Mouse (Mus musculus): ENCODE data around the gene Myh9. TPM values are rescaled to one million over a fixed set of nuclear protein-coding genes. Genes with fewer than 3 reads are reported as not detected.
"Not testable (repeated sequence)": the region's sequence is repeated elsewhere in the genome, so short reads cannot be mapped to it uniquely, and the experiment has no call there.

Gene Myh9
- polyA plus RNA-seq, 1 experiment from 2014 or later, result 77.1 TPM

DNA sequence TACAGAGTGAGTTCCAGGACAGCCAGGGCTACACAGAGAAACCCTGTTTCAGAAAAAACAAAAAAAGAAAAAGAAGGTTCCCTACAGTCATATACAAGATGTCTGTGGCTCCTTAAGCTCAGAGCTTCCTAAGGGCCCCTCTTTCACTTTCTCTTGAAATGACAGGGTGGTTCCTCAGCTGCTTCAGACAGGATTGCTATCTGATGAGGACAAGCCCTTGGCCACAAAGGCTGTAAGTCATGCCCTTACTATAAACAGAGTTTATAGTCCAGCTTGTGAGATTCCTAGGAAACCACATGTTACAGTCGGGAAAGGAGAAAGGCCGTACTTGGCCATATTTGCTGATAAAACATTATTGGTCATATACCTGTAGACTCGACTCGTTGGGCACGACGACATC is 34.0 kb upstream of the Myh9 start:
- no peaks in the 10 kb centered on the region for H3K36me3 ChIP-seq (ENCODE audit: control insufficient read depth, insufficient read depth, low read length)
- ATAC-seq (ENCODE audit: insufficient number of reproducible peaks, insufficient read depth, low FRiP score, low read depth), result no peak
- WGBS, result 89% methylated on average over 6 of the region's 6 CpGs
- no peaks in the 10 kb centered on the region for H3K4me1 ChIP-seq (ENCODE audit: control insufficient read depth, insufficient read depth, low read length)
- H3K9ac ChIP-seq (replicated peaks; ENCODE audit: low read depth, low read length), result no peak overlapping the region
- no peaks in the 10 kb centered on the region for H3K27me3 ChIP-seq (ENCODE audit: control insufficient read depth, insufficient read depth, low read length)
- H3K27ac ChIP-seq (ENCODE audit: low read length), result no peak overlapping the region
- H3K9me3 ChIP-seq (ENCODE audit: control insufficient read depth, low read depth, low read length), result no peaks in the 10 kb centered on the region
- H3K4me3 ChIP-seq (ENCODE audit: low read depth, low read length), result no peak overlapping the region
- H3K4me2 ChIP-seq (replicated peaks; ENCODE audit: low read depth, low read length), result no peak overlapping the region

DNA sequence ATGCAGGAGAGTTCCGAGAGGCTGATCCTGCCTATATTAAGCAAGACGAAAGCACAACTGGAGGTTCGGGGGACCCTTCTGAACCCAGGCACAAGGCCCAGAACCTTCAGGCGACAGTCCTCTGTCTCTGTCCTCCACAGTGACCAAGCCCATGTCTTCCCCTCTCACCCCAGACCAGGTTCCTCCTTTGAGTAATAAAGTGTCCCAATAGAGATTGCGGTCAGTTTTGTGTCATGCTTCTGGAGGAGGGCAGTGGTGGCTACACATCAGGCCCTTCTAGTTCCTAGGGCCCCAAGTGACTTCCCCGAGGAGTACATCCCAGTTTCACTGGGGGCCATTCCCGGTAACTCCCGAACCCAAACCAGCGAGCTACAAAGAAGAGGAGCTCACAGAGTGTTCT is 32.8 kb upstream of the Myh9 start:
- no peaks in the 10 kb centered on the region for H3K4me1 ChIP-seq (ENCODE audit: control insufficient read depth, insufficient read depth, low read length)
- 86% methylated on average over 9 of the region's 9 CpGs for WGBS
- ATAC-seq (ENCODE audit: insufficient number of reproducible peaks, insufficient read depth, low FRiP score, low read depth), result no peak

DNA sequence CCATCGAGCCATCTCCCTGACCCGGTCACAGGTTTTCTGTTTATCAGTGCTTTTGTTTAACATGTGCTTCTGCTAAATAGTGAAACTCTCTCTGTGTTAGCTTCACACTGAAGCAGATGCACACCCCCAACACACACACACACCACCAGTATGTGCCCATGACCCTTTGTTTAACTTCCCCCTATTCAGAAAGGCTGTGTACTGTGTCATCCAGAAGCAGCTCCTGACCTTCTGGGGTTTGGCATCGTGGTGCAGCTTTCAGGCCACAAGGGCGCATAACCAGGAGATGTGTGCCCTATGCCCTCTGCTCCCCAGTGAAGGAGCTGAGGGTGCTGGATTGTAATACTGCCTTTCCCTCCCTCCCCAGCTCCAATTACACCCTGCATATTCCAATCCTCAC is 32.3 kb upstream of the Myh9 start:
- H3K4me3 ChIP-seq (ENCODE audit: low read depth, low read length), result no peak overlapping the region
- no peak overlapping the region for H3K4me2 ChIP-seq (replicated peaks; ENCODE audit: low read depth, low read length)
- H3K36me3 ChIP-seq (ENCODE audit: control insufficient read depth, insufficient read depth, low read length), result no peaks in the 10 kb centered on the region
- no peak overlapping the region for H3K27ac ChIP-seq (ENCODE audit: low read length)
- no peak for ATAC-seq (ENCODE audit: insufficient number of reproducible peaks, insufficient read depth, low FRiP score, low read depth)
- no peaks in the 10 kb centered on the region for H3K9me3 ChIP-seq (ENCODE audit: control insufficient read depth, low read depth, low read length)
- no peaks in the 10 kb centered on the region for H3K4me1 ChIP-seq (ENCODE audit: control insufficient read depth, insufficient read depth, low read length)
- H3K27me3 ChIP-seq (ENCODE audit: control insufficient read depth, insufficient read depth, low read length), result no peaks in the 10 kb centered on the region
- 41% methylated on average over 4 of the region's 4 CpGs for WGBS
- H3K9ac ChIP-seq (replicated peaks; ENCODE audit: low read depth, low read length), result no peak overlapping the region

More for the DNA sequence above, 32.8 kb upstream of the Myh9 start:
- H3K4me2 ChIP-seq (replicated peaks; ENCODE audit: low read depth, low read length), result no peak overlapping the region
- no peaks in the 10 kb centered on the region for H3K36me3 ChIP-seq (ENCODE audit: control insufficient read depth, insufficient read depth, low read length)
- H3K4me3 ChIP-seq (ENCODE audit: low read depth, low read length), result no peak overlapping the region
- H3K9me3 ChIP-seq (ENCODE audit: control insufficient read depth, low read depth, low read length), result no peaks in the 10 kb centered on the region
- H3K27ac ChIP-seq (ENCODE audit: low read length), result no peak overlapping the region
- no peak overlapping the region for H3K9ac ChIP-seq (replicated peaks; ENCODE audit: low read depth, low read length)
- no peaks in the 10 kb centered on the region for H3K27me3 ChIP-seq (ENCODE audit: control insufficient read depth, insufficient read depth, low read length)

DNA sequence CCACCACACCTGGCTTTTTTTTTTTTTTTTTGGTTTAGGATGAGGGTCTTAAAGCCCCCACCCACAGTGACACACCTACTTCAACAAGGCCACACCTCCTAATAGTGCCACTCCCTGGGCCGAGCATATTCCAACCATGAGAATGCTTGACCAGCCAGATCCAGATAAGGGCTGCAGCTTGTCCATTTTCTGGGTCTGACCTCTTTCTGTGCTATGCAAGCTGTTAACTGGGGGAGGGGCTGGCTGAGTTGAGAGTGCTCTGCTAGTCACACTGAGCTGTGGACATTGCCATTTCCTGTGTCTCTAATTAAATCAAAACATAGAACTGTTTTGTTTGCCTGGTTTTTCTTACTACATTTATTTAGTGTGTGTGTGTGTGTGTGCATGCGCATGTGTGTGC is 31.6 kb upstream of the Myh9 start:
- Histone ChIP-seq H3K4me1 (ENCODE audit: control insufficient read depth, insufficient read depth, low read length) (no peaks in the 10 kb centered on the region), H3K9me3 (ENCODE audit: control insufficient read depth, low read depth, low read length) (no peaks in the 10 kb centered on the region), H3K4me2 (replicated peaks; ENCODE audit: low read depth, low read length) (no peak overlapping the region), H3K9ac (replicated peaks; ENCODE audit: low read depth, low read length) (no peak overlapping the region), H3K36me3 (ENCODE audit: control insufficient read depth, insufficient read depth, low read length) (no peaks in the 10 kb centered on the region), H3K27me3 (ENCODE audit: control insufficient read depth, insufficient read depth, low read length) (no peaks in the 10 kb centered on the region), H3K4me3 (ENCODE audit: low read depth, low read length) (no peak overlapping the region), H3K27ac (ENCODE audit: low read length) (no peak overlapping the region)
- 64% methylated on average over 2 of the region's 2 CpGs for WGBS
- 0 out of 2 replicates have a peak, but pooled peaks have one; percentile 42 for ATAC-seq (ENCODE audit: insufficient number of reproducible peaks, insufficient read depth, low FRiP score, low read depth)

DNA sequence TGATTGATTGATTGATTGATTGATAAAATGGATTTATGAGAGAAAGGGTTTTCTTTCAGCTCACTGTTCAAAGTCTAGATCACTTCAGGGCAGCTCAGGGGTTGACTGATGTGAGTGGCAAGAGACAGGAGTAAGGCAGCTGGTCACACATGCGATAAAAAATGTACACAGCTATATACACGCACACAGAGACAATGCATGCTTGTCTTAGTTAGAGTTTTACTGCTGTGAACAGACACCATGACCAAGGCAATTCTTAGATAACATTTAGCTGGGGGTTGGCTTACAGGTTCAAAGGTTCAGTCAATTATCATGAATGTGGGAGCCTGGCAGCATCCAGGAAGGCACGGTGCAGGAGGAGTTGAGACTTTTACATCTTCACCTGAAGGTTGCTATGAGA is 31.0 kb upstream of the Myh9 start:
- ATAC-seq (ENCODE audit: insufficient number of reproducible peaks, insufficient read depth, low FRiP score, low read depth), result no peak
- H3K9me3 ChIP-seq (ENCODE audit: control insufficient read depth, low read depth, low read length), result no peaks in the 10 kb centered on the region
- 86% methylated on average over 3 of the region's 3 CpGs for WGBS
- no peaks in the 10 kb centered on the region for H3K27me3 ChIP-seq (ENCODE audit: control insufficient read depth, insufficient read depth, low read length)
- no peak overlapping the region for H3K4me3 ChIP-seq (ENCODE audit: low read depth, low read length)
- H3K4me2 ChIP-seq (replicated peaks; ENCODE audit: low read depth, low read length), result no peak overlapping the region
- no peaks in the 10 kb centered on the region for H3K36me3 ChIP-seq (ENCODE audit: control insufficient read depth, insufficient read depth, low read length)
- H3K4me1 ChIP-seq (ENCODE audit: control insufficient read depth, insufficient read depth, low read length), result no peaks in the 10 kb centered on the region
- no peak overlapping the region for H3K27ac ChIP-seq (ENCODE audit: low read length)
- H3K9ac ChIP-seq (replicated peaks; ENCODE audit: low read depth, low read length), result no peak overlapping the region

DNA sequence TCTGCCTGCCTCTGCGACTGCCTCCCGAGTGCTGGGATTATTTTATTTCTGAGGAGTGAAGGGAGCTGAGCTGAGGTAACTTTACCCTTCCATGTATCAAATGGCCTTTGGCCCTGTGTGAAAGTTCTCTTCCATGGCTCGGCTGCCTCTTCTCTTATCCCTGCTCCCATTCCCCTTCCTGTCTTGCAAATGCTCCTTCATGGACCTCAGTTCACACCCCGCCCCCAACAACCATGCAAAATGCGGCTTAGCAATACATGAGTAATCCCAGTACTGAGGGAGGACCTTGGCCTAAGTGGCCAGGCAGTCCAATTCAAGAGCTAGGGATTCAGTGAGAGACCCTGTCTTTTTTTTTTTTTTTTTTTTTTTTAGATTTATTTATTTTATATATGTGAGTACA is 26.4 kb upstream of the Myh9 start:
- ATAC-seq (ENCODE audit: insufficient number of reproducible peaks, insufficient read depth, low FRiP score, low read depth), result no peak
- 93% methylated on average over 5 of the region's 5 CpGs for WGBS
- H3K27me3 ChIP-seq (ENCODE audit: control insufficient read depth, insufficient read depth, low read length), result no peaks in the 10 kb centered on the region
- H3K9ac ChIP-seq (replicated peaks; ENCODE audit: low read depth, low read length), result no peak overlapping the region
- no peak overlapping the region for H3K4me3 ChIP-seq (ENCODE audit: low read depth, low read length)
- H3K9me3 ChIP-seq (ENCODE audit: control insufficient read depth, low read depth, low read length), result no peaks in the 10 kb centered on the region
- no peak overlapping the region for H3K27ac ChIP-seq (ENCODE audit: low read length)
- H3K4me1 ChIP-seq (ENCODE audit: control insufficient read depth, insufficient read depth, low read length), result no peaks in the 10 kb centered on the region
- no peak overlapping the region for H3K4me2 ChIP-seq (replicated peaks; ENCODE audit: low read depth, low read length)
- no peaks in the 10 kb centered on the region for H3K36me3 ChIP-seq (ENCODE audit: control insufficient read depth, insufficient read depth, low read length)

DNA sequence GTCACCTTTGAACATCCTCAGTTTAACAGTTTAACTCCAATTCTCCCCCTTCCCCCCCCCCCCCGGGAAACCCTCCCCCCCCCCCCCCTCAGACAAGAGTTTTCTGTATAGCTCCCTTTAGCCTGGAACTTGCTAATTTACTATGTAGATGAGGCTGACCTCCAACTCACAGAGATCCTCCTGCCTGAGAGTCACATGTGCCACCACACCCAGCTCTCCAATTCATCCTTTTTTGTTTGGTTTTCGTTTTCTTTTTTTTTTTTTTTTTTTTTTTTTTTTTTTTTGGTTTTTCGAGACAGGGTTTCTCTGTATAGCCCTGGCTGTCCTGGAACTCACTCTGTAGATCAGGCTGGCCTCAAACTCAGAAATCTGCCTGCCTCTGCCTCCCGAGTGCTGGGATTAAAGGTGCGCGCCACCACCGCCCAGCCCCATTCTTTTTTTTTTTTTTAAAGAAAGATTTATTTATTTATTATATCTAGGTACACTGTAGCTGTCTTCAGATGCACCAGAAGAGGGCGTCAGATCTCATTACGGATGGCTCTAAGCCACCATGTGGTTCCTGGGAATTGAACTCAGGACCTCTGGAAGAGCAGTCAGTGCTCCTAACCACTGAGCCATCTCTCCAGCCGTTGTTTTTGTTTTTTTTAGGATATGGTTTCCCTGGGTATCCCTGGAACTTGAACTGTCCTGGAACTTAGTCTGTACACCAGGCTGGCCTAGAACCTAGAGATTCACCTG is 25.4 kb upstream of the Myh9 start:
- H3K9me3 ChIP-seq (ENCODE audit: control insufficient read depth, low read depth, low read length); H3K4me2 ChIP-seq (replicated peaks; ENCODE audit: low read depth, low read length); H3K27ac ChIP-seq (ENCODE audit: low read length); ATAC-seq (ENCODE audit: insufficient number of reproducible peaks, insufficient read depth, low FRiP score, low read depth); H3K4me1 ChIP-seq (ENCODE audit: control insufficient read depth, insufficient read depth, low read length); H3K4me3 ChIP-seq (ENCODE audit: low read depth, low read length); H3K9ac ChIP-seq (replicated peaks; ENCODE audit: low read depth, low read length); H3K36me3 ChIP-seq (ENCODE audit: control insufficient read depth, insufficient read depth, low read length); H3K27me3 ChIP-seq (ENCODE audit: control insufficient read depth, insufficient read depth, low read length): not testable (repeated sequence)
- WGBS, result 87% methylated on average over 8 of the region's 10 CpGs

DNA sequence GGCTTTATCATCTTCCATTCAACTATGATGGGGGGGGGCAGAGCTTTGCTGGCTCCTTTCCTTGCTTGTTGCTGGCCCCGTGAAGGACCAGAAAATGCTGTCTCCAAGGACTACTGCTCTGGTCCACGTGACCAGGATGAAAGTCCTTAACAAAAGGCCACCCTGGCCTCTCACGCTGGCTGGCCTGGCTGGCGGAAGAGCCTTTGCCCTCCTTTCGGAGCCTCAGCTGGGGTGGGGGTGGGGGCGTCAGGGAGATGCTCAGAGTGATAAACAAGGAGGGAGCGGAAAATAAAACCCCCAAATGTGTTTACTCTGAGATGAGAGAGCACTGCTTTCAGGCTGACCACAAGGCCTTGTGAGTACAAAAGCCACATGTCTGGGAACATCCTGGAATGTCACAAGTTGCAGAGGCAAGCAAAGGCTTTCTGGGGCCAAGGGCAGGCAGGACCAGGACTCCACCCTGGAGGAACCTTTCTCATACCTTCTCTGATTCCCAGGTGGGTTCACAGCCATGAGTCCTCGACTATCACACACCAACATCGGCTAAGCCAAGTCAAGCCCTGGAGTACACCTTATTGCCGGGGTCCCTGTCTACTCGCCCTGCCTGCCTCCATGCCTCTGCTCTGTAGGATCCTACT is 24.7 kb upstream of the Myh9 start:
- no peaks in the 10 kb centered on the region for H3K9me3 ChIP-seq (ENCODE audit: control insufficient read depth, low read depth, low read length)
- no peaks in the 10 kb centered on the region for H3K27me3 ChIP-seq (ENCODE audit: control insufficient read depth, insufficient read depth, low read length)
- no peak overlapping the region for H3K4me2 ChIP-seq (replicated peaks; ENCODE audit: low read depth, low read length)
- no peak overlapping the region for H3K9ac ChIP-seq (replicated peaks; ENCODE audit: low read depth, low read length)
- no peaks in the 10 kb centered on the region for H3K36me3 ChIP-seq (ENCODE audit: control insufficient read depth, insufficient read depth, low read length)
- no peak overlapping the region for H3K27ac ChIP-seq (ENCODE audit: low read length)
- ATAC-seq (ENCODE audit: insufficient number of reproducible peaks, insufficient read depth, low FRiP score, low read depth), result peak; percentile 37; the same call in 1 of the 2 replicates
- 45% methylated on average over 11 of the region's 11 CpGs for WGBS
- H3K4me3 ChIP-seq (ENCODE audit: low read depth, low read length), result no peak overlapping the region
- no peaks in the 10 kb centered on the region for H3K4me1 ChIP-seq (ENCODE audit: control insufficient read depth, insufficient read depth, low read length)
